Mouse (Mus musculus) limb, embryonic 11.5 days (tissue): ENCODE measurements around the gene Lgmn. TPM values are rescaled to one million over a fixed set of nuclear protein-coding genes. Genes with fewer than 3 reads are reported as not detected.

Experiments
- ATAC-seq: fragments of 200-750 bp; cut with Nextera tagmentation; 2 replicates; pipeline ENCODE4 v1.8.0; 2017; ENCODE audit warnings: low read depth; ENCODE audit not compliant: insufficient number of reproducible peaks, low FRiP score, low TSS enrichment
- DNase-seq: peaks from one replicate; pipeline ENCODE4 v3.0.0-alpha.2; 2015; ENCODE audit warnings: low spot score
- H3K27ac ChIP-seq: fragments of 300-500 bp; sonication (generic); replicated peaks from 2 replicates; pipeline ENCODE4 v1.5.1; 2014; ENCODE audit warnings: low read depth, mild to moderate bottlenecking, low read length
- H3K27me3 ChIP-seq: fragments of 300-500 bp; sonication (generic); 2 replicates; pipeline ENCODE4 v1.6.1; 2014; ENCODE audit warnings: mild to moderate bottlenecking, low read length, mixed read lengths; ENCODE audit not compliant: control insufficient read depth, insufficient read depth
- H3K36me3 ChIP-seq: fragments of 300-500 bp; sonication (generic); 2 replicates; pipeline ENCODE4 v1.6.1; 2014; ENCODE audit warnings: mild to moderate bottlenecking, low read length, moderate library complexity, mixed read lengths; ENCODE audit not compliant: control insufficient read depth, insufficient read depth
- H3K4me1 ChIP-seq: fragments of 300-500 bp; sonication (generic); 2 replicates; pipeline ENCODE4 v1.6.1; 2014; ENCODE audit warnings: low read length, mixed read lengths; ENCODE audit not compliant: control insufficient read depth, insufficient read depth
- H3K4me2 ChIP-seq: fragments of 300-500 bp; sonication (generic); 2 replicates; pipeline ENCODE4 v1.6.1; 2014; ENCODE audit warnings: low read depth, mild to moderate bottlenecking, moderate library complexity; ENCODE audit not compliant: severe bottlenecking
- H3K4me3 ChIP-seq: fragments of 300-500 bp; sonication (generic); 2 replicates; pipeline ENCODE4 v1.5.1; 2014; ENCODE audit warnings: low read depth, low read length
- H3K9ac ChIP-seq: fragments of 300-500 bp; sonication (generic); 2 replicates; pipeline ENCODE4 v1.6.1; 2014; ENCODE audit warnings: mild to moderate bottlenecking, low read length
- H3K9me3 ChIP-seq: fragments of 300-500 bp; sonication (generic); 2 replicates; pipeline ENCODE4 v1.6.1; 2016; ENCODE audit warnings: low read length; ENCODE audit not compliant: control insufficient read depth
- WGBS: fragments of 180-500 bp; shearing (Covaris S2); extraction: QIAGEN DNeasy Blood & Tissue Kit; methylation state at CpG from one replicate; pipeline ENCODE4 v1.1.7; 2014; 5-methylcytosine and 5-hydroxymethylcytosine counted together
- polyA plus RNA-seq: library from polyadenylated mRNA; unstranded; fragments of >200 nt; fragmentation: Nextera tagmentation; extraction: Ambion mirVana; gene quantifications from 2 replicates; pipeline ENCODE4 v1.2.1, GENCODE M21; 2014

Lgmn gene
- polyA plus RNA-seq, 1 experiment from 2014 or later, result 50.0 TPM

DNA sequence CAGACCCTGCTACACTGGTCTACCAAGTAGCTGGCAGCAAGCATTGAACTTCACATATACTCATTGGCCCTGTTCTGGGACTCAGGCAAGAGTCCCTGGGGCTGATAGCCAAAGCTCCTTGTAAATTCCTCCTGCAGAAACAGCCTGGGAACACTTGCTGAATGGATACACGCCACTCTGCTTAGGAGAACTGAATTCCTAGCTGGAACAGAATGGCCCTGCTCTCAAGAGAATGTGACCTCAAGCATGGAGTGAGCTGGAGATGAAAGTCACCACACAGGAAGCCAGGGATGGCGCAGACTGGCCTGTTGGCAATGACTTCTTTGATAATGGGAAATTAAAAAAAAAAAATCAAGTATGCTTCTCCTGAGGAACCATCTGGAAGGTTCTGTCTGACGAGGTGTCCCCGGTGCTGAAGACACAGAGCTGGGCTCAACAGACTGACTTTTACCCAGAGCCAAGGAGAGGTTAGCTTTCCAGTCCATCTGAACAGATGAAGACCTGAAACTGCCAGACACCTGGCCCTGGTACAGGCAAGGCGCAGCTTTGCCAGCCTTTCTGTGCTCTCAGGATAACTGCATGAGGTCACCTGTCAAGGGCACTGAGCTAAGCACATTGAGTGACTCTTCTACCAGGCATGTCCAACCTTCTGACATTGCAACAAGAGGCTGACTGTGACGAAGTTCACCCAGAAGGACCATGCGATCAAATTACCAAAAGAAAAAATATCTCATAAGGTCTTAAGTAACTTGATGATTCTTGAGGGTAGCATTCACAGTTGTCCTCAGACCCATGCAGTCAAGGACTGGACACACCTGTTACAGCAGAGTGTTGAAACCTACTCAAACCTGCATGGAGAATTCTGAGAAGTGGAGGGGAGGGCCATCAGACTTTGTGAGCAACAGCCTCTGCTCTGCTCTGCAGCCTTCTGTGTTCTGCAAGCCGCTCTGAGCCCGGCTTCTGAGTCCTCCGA, 78.1 kb downstream of the Lgmn start:
- H3K4me1 ChIP-seq, result no peaks in the 10 kb centered on the region
- DNase-seq, result no peak
- H3K9ac ChIP-seq, result no peak overlapping the region
- WGBS, result 88% methylated on average over 10 of the region's 10 CpGs
- no peak overlapping the region for H3K27ac ChIP-seq
- no peaks in the 10 kb centered on the region for H3K27me3 ChIP-seq
- H3K9me3 ChIP-seq, result no peaks in the 10 kb centered on the region
- no peak overlapping the region for H3K4me3 ChIP-seq
- H3K4me2 ChIP-seq, result no peak overlapping the region
- H3K36me3 ChIP-seq, result no peaks in the 10 kb centered on the region; the same call in 1 of the 2 replicates
- ATAC-seq, result no peak

DNA sequence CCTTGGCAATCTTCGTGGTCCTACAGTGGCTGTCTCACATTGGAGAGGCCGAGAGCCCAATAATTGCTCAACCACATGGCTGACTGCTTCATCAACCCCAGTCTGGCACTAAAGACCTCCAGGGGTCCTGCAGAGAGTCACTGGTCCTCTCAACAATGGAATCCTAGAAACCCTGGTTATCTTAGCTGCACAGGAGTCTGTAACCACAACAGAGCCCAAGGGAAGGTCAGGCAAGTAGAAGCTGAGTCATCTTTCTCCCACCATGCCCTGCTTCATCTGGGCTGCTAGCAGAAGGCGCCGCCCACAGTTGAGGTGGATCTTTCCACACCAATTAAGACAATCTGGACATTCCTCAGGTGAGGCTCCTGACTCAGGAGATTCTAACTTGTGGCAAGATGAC, 80.2 kb downstream of the Lgmn start:
- no peak overlapping the region for H3K27ac ChIP-seq
- H3K36me3 ChIP-seq, result no peaks in the 10 kb centered on the region; the same call in 1 of the 2 replicates
- 95% methylated on average over 4 of the region's 4 CpGs for WGBS
- no peak overlapping the region for H3K9ac ChIP-seq
- no peak overlapping the region for H3K4me2 ChIP-seq
- H3K9me3 ChIP-seq, result no peaks in the 10 kb centered on the region
- no peaks in the 10 kb centered on the region for H3K4me1 ChIP-seq
- DNase-seq (no peak), ATAC-seq (no peak)
- H3K27me3 ChIP-seq, result no peaks in the 10 kb centered on the region
- H3K4me3 ChIP-seq, result no peak overlapping the region

DNA sequence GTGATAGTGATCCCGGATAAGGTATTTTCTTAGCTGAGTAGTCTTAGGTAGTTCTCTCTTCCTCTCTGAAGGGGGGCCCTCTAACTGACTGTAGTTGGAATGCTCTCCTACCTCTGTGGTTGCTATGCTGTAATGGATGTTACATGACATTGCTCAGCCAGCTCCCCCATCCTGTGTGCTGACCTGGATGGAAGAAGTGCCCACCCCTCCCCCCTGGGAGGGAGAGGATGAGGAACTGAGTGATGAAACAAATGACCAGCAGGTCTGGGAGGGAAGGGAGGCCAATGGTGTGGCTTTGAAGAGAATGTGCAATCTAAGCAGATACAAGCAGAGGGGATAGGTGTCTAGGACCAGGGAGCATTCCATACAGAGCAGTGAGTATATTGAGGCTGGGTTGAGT, 82.8 kb downstream of the Lgmn start:
- 89% methylated on average over 1 of the region's 1 CpGs for WGBS
- H3K9me3 ChIP-seq, result no peaks in the 10 kb centered on the region
- H3K27ac ChIP-seq, result no peak overlapping the region
- no peaks in the 10 kb centered on the region for H3K4me1 ChIP-seq
- no peak overlapping the region for H3K9ac ChIP-seq
- H3K36me3 ChIP-seq, result no peaks in the 10 kb centered on the region; the same call in 1 of the 2 replicates
- no peaks in the 10 kb centered on the region for H3K27me3 ChIP-seq
- DNase-seq (no peak), ATAC-seq (no peak)
- H3K4me2 ChIP-seq, result no peak overlapping the region
- no peak overlapping the region for H3K4me3 ChIP-seq

DNA sequence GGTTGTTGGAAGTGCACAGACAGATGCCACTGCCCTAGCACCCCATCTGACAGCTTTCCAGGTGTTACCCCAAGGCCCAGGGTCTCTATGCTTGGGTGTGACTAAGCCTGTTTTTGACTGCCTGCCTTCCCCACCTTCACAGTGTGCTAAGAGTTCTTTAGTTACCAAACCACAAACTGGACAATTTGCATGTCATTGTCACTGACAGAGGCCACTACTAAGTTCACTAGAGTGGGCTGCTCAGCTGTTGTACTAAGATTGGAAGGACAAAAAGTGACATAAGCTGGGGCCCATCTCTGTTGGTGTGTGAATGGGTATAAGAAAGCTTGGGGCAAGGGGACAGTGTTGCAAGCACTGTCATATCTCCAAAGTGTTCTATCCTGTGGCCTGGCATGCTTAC, 83.8 kb downstream of the Lgmn start:
- H3K27me3 ChIP-seq, result no peaks in the 10 kb centered on the region
- no peak overlapping the region for H3K27ac ChIP-seq
- ATAC-seq (no peak), DNase-seq (no peak)
- no peaks in the 10 kb centered on the region for H3K4me1 ChIP-seq
- H3K4me3 ChIP-seq, result no peak overlapping the region
- no peaks in the 10 kb centered on the region for H3K9me3 ChIP-seq
- no peak overlapping the region for H3K4me2 ChIP-seq
- H3K36me3 ChIP-seq, result no peaks in the 10 kb centered on the region; the same call in 1 of the 2 replicates
- no peak overlapping the region for H3K9ac ChIP-seq

DNA sequence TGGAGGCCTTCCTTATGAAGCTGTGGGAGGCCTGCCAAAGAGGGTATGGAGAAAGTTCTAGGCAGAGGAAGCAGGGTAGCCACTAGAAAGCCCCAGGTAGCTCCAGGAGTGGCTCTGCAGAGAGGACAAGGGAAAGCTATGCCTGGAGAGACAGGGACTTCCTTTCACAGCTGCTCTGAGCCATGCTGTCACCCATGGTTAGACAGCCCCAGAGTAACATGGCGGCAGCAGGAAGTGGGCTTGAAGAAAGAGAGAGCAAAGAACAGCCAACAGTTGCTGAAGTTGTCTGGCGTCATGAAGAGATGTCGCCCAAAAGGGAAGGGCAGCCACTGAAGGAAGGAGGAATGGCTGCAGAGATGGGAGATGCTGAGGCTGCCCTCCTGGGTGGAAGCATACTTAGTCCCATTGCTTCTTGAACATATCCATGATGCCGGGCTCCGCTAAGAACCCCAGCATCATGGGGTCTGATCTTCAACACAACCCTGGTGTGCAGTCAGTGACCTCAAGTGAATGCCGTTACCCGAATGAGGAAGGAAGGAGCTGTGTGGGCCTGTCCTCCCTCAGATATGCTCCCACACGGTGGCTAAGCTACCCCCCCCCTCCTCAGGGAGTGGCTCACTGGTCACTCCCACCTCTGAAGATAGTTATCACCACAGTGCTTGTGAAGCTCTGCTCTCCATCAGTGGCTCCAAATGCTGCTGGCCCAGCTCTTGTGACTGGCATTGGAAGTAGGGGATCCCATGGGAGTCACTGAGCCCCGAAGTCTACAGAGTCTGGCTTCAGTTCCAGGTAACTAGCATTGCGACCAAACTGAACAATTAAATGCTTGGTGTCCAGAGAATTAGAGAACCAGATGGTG, 85.3 kb downstream of the Lgmn start:
- Histone ChIP-seq H3K27me3 (no peaks in the 10 kb centered on the region), H3K4me2 (no peak overlapping the region), H3K9me3 (no peaks in the 10 kb centered on the region), H3K4me3 (no peak overlapping the region), H3K36me3 (no peaks in the 10 kb centered on the region), H3K9ac (no peak overlapping the region), H3K4me1 (no peaks in the 10 kb centered on the region), H3K27ac (no peak overlapping the region)
- DNase-seq (no peak), ATAC-seq (no peak)
- 82% methylated on average over 10 of the region's 10 CpGs for WGBS

DNA sequence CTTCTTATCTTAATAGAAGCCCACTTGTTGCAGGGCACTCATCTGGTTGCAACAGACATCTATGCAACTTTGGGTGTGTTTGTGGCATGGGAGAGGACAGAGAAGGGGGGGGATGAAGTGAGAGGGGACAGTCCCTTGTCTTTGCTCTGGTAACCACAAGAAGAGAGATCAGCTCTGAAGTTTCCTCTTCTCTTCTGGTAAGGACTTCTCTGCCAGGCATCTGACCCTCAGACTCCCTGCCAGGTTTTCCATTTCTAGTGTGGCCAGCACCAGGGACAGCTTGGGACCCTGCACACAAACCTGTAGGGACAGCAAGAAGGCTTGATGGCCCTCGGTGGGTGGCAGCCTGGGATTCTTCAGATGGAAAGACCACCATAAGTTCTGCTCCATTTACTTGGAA, 88.6 kb downstream of the Lgmn start:
- WGBS, result 88% methylated on average over 1 of the region's 1 CpGs
- no peak overlapping the region for H3K9ac ChIP-seq
- no peak overlapping the region for H3K4me3 ChIP-seq
- H3K27ac ChIP-seq, result no peak overlapping the region
- no peaks in the 10 kb centered on the region for H3K9me3 ChIP-seq
- no peaks in the 10 kb centered on the region for H3K36me3 ChIP-seq
- no peaks in the 10 kb centered on the region for H3K4me1 ChIP-seq
- DNase-seq (no peak), ATAC-seq (no peak)
- no peaks in the 10 kb centered on the region for H3K27me3 ChIP-seq
- no peak overlapping the region for H3K4me2 ChIP-seq

DNA sequence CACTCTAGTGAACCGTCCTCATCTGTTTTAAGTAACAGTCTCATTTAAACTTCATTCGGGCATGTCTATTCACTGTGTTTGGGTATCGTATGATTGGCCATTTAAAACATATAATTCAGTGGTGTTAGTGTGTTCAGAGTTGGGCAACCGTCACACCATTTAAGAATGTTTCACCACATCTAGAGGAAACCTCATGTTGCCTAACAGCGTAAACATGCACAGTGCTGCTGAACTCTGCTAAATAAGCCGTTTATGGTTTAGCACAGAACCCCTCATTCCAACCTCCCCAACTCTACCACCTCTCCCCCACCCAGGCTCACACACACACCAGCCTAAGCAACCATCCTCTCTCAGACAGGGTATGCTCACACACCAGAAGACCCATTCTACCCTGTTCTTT, 91.2 kb downstream of the Lgmn start:
- no peak overlapping the region for H3K9ac ChIP-seq
- H3K27me3 ChIP-seq, result no peaks in the 10 kb centered on the region
- no peak for DNase-seq
- H3K4me2 ChIP-seq, result no peak overlapping the region
- no peak overlapping the region for H3K4me3 ChIP-seq
- no peak overlapping the region for H3K27ac ChIP-seq
- no peaks in the 10 kb centered on the region for H3K36me3 ChIP-seq
- ATAC-seq, result no peak
- H3K4me1 ChIP-seq, result peaks cover 3% of the 10 kb centered on the region; the same call in 1 of the 2 replicates
- no peaks in the 10 kb centered on the region for H3K9me3 ChIP-seq
- WGBS, result 87% methylated on average over 6 of the region's 6 CpGs

DNA sequence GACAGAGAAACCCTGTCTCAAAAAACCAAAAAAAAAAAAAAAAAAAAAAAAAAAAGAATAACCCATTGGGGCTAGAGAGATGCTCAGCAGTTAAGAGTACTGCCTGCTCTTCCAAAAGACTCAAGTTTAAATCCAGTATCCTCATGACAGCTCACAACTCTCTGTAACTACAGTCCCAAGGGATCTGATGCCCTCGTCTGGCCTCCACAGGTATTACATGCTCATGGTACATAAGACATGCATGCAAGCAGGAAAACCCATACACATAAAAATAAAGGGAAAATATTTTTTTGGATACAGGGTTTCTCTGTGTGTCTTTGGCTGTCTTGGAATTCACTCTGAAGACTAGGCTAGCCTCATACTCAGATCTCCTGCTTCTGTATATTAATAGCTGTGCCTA, 93.1 kb downstream of the Lgmn start:
- H3K36me3 ChIP-seq, result no peaks in the 10 kb centered on the region
- no peak overlapping the region for H3K27ac ChIP-seq
- H3K9me3 ChIP-seq, result no peaks in the 10 kb centered on the region
- H3K4me3 ChIP-seq, result no peak overlapping the region
- H3K27me3 ChIP-seq, result no peaks in the 10 kb centered on the region
- ATAC-seq (no peak), DNase-seq (peak; percentile 62)
- H3K4me1 ChIP-seq, result peaks cover 3% of the 10 kb centered on the region; the same call in 1 of the 2 replicates
- 28% methylated on average over 1 of the region's 1 CpGs for WGBS
- no peak overlapping the region for H3K9ac ChIP-seq
- no peak overlapping the region for H3K4me2 ChIP-seq
